Mouse (Mus musculus) kidney, postnatal 0 days (tissue): ENCODE data around the gene Olfr741. TPM values are rescaled to one million over a fixed set of nuclear protein-coding genes. Genes with fewer than 3 reads are reported as not detected.

Experiments used
- ATAC-seq: fragments of 200-750 bp; cut with Nextera tagmentation; replicated peaks from 2 replicates; pipeline ENCODE4 v1.8.0; 2017; ENCODE audit warnings: low read depth, moderate number of reproducible peaks, moderate TSS enrichment, moderate library complexity; ENCODE audit not compliant: low FRiP score
- DNase-seq: peaks from one replicate; pipeline ENCODE4 v3.0.0-alpha.2; 2016; ENCODE audit warnings: low spot score
- H3K27ac ChIP-seq: fragments of 300-500 bp; sonication (generic); 2 replicates; pipeline ENCODE4 v1.5.1; 2014; ENCODE audit warnings: mild to moderate bottlenecking
- H3K27me3 ChIP-seq: fragments of 300-500 bp; sonication (generic); 2 replicates; pipeline ENCODE4 v1.6.1; 2014; ENCODE audit warnings: low read length, mixed read lengths; ENCODE audit not compliant: insufficient read depth
- H3K36me3 ChIP-seq: fragments of 300-500 bp; sonication (generic); 2 replicates; pipeline ENCODE4 v1.6.1; 2014; ENCODE audit warnings: low read length, mixed read lengths; ENCODE audit not compliant: insufficient read depth
- H3K4me1 ChIP-seq: fragments of 300-500 bp; sonication (generic); replicated peaks from 2 replicates; pipeline ENCODE4 v1.6.1; 2014; ENCODE audit warnings: antibody characterized with exemption, low read length, mixed read lengths; ENCODE audit not compliant: insufficient read depth
- H3K4me2 ChIP-seq: fragments of 300-500 bp; sonication (generic); 2 replicates; pipeline ENCODE4 v1.6.1; 2014; ENCODE audit warnings: mild to moderate bottlenecking, low read length, moderate library complexity, mixed read lengths
- H3K4me3 ChIP-seq: fragments of 300-500 bp; sonication (generic); replicated peaks from 2 replicates; pipeline ENCODE4 v1.5.1; 2014; ENCODE audit warnings: low read depth, low read length
- H3K9ac ChIP-seq: fragments of 300-500 bp; sonication (generic); 2 replicates; pipeline ENCODE4 v1.6.1; 2014; ENCODE audit warnings: low read depth, low read length
- H3K9me3 ChIP-seq: fragments of 300-500 bp; sonication (generic); replicated peaks from 2 replicates; pipeline ENCODE4 v1.6.1; 2016; ENCODE audit warnings: low read length, inconsistent platforms, mixed read lengths
- CTCF ChIP-seq: IDR thresholded peaks from 2 replicates; pipeline ENCODE4 v1.5.1; 2016; ENCODE audit warnings: antibody characterized with exemption, low read depth, mild to moderate bottlenecking, moderate library complexity
- whole genome bisulfite sequencing: fragments of 180-500 bp; shearing (Covaris S2); extraction: QIAGEN DNeasy Blood & Tissue Kit; methylation state at CpG from one replicate; pipeline ENCODE4 v1.1.7; 2014; 5-methylcytosine and 5-hydroxymethylcytosine counted together
- polyA plus RNA-seq: library from polyadenylated mRNA; unstranded; fragments of >200 nt; fragmentation: Nextera tagmentation; extraction: Ambion mirVana; gene quantifications from 2 replicates; pipeline ENCODE4 v1.2.1, GENCODE M21; 2015

Gene Olfr741
- not detected in 2 replicates for polyA plus RNA-seq

GRCm38 (mm10) chr14:50472438-50472837 is at the start of gene Olfr741:
Gene Olfr741, plus strand, starts transcription at chr14:50472738.
- no peak for ATAC-seq
- TF ChIP-seq CTCF = no peak
- Histone ChIP-seq H3K9ac (no peak within 1 kb of the TSS), H3K36me3 (no peaks in the 10 kb centered on the region), H3K9me3 (no peaks in the 10 kb centered on the region), H3K4me2 (no peak within 1 kb of the TSS), H3K4me3 (no peak within 1 kb of the TSS), H3K4me1 (no peaks in the 10 kb centered on the region), H3K27me3 (no peaks in the 10 kb centered on the region), H3K27ac (no peak within 1 kb of the TSS)
- 63% methylated on average over 2 of the region's 2 CpGs for WGBS
- DNase-seq = no peak

DNA sequence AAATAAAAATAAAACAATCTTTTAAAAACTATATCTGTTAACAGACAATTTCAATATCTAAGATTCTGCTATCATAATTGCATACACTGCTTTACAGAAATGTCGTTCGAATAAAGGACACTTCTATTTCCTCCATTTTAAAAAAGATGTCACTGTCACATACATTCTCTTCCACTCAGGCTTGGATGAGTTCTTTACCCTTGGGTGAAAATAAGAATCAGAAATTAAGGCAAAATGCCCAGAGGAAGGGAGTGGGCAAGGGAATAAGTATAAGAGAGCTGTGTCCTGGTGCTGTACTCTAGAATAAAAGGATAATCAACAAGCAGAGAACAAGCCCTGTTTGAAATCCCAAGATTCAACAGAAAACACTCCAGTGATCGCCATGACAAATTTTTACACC is 27.3 kb upstream of the Olfr741 start, which contains the start of gene Olfr740:
TSS of gene Olfr740 (plus strand) at position 301 of the 400 bp plus-strand sequence.
- no peak within 1 kb of the TSS for H3K4me2 ChIP-seq
- no peak within 1 kb of the TSS for H3K9ac ChIP-seq
- no peaks in the 10 kb centered on the region for H3K27me3 ChIP-seq
- 81% methylated on average over 3 of the region's 3 CpGs for WGBS
- no peak for TF ChIP-seq CTCF
- no peak for DNase-seq
- H3K27ac ChIP-seq = no peak within 1 kb of the TSS
- ATAC-seq = no peak
- H3K4me3 ChIP-seq = no peak within 1 kb of the TSS
- no peaks in the 10 kb centered on the region for H3K4me1 ChIP-seq
- no peaks in the 10 kb centered on the region for H3K9me3 ChIP-seq
- H3K36me3 ChIP-seq = no peaks in the 10 kb centered on the region

GRCm38 (mm10) chr14:50478406-50478805 is 5.9 kb downstream of the Olfr741 start:
- no peak overlapping the region for H3K4me2 ChIP-seq
- H3K36me3 ChIP-seq = no peaks in the 10 kb centered on the region
- no peaks in the 10 kb centered on the region for H3K9me3 ChIP-seq
- ATAC-seq (no peak), DNase-seq (no peak)
- no peak overlapping the region for H3K9ac ChIP-seq
- H3K27ac ChIP-seq = no peak overlapping the region
- no peak overlapping the region for H3K4me3 ChIP-seq
- WGBS = 75% methylated on average over 2 of the region's 2 CpGs
- no peak for TF ChIP-seq CTCF
- no peaks in the 10 kb centered on the region for H3K4me1 ChIP-seq
- H3K27me3 ChIP-seq = no peaks in the 10 kb centered on the region

- 51% methylated on average over 2 of the region's 2 CpGs for WGBS
- ATAC-seq = no peak
- TF ChIP-seq CTCF = no peak
- Histone ChIP-seq H3K4me1 (no peaks in the 10 kb centered on the region), H3K27ac (no peak within 1 kb of the TSS), H3K27me3 (no peaks in the 10 kb centered on the region), H3K9me3 (no peaks in the 10 kb centered on the region), H3K4me3 (no peak within 1 kb of the TSS), H3K9ac (no peak within 1 kb of the TSS), H3K36me3 (no peaks in the 10 kb centered on the region), H3K4me2 (no peak within 1 kb of the TSS)
- DNase-seq = no peak
Observed at GRCm38 (mm10) chr14:50503300-50503699, 30.8 kb downstream of the Olfr741 start, which contains the start of gene Olfr742. Gene Olfr742, plus strand, starts transcription at chr14:50503600.

- no peak within 1 kb of the TSS for H3K4me2 ChIP-seq
- no peak within 1 kb of the TSS for H3K27ac ChIP-seq
- DNase-seq (no peak), ATAC-seq (no peak)
- H3K9me3 ChIP-seq = no peaks in the 10 kb centered on the region
- TF ChIP-seq CTCF = no peak
- H3K36me3 ChIP-seq = no peaks in the 10 kb centered on the region
- no peak within 1 kb of the TSS for H3K9ac ChIP-seq
- H3K4me1 ChIP-seq = no peaks in the 10 kb centered on the region
- no peak within 1 kb of the TSS for H3K4me3 ChIP-seq
- H3K27me3 ChIP-seq = no peaks in the 10 kb centered on the region
Observed at GRCm38 (mm10) chr14:50521539-50521938, 49.0 kb downstream of the Olfr741 start, which contains the start of gene Olfr743. Gene Olfr743, plus strand, starts transcription at chr14:50521839.

Other genes with a start within 250 kb of the Olfr741 start
- gene Olfr731, start 230.9 kb upstream of the Olfr741 start, polyA plus RNA-seq = not detected in 2 replicates
- gene Olfr732, start 188.5 kb upstream of the Olfr741 start, polyA plus RNA-seq = not detected in 2 replicates
- gene Olfr733, start 171.2 kb upstream of the Olfr741 start, polyA plus RNA-seq = not detected in 2 replicates
- not detected in 2 replicates for gene Olfr734, start 146.0 kb upstream of the Olfr741 start, polyA plus RNA-seq
- not detected in 2 replicates for gene Olfr735, start 123.9 kb upstream of the Olfr741 start, polyA plus RNA-seq
- gene Tlr11, start 114.8 kb upstream of the Olfr741 start, polyA plus RNA-seq = not detected in 2 replicates
- not detected in 2 replicates for gene Olfr736, start 91.6 kb upstream of the Olfr741 start, polyA plus RNA-seq
- not detected in 2 replicates for gene Olfr738, start 65.2 kb upstream of the Olfr741 start, polyA plus RNA-seq
- gene Olfr739, start 54.1 kb upstream of the Olfr741 start, polyA plus RNA-seq = not detected in 2 replicates
- gene Olfr740, start 27.2 kb upstream of the Olfr741 start, polyA plus RNA-seq = not detected in 2 replicates
- not detected in 2 replicates for gene Olfr742, start 30.9 kb downstream of the Olfr741 start, polyA plus RNA-seq
- gene Olfr743, start 49.1 kb downstream of the Olfr741 start, polyA plus RNA-seq = not detected in 2 replicates
- not detected in 2 replicates for gene Olfr744, start 142.1 kb downstream of the Olfr741 start, polyA plus RNA-seq
- gene Olfr745, start 166.7 kb downstream of the Olfr741 start, polyA plus RNA-seq = not detected in 2 replicates
- not detected in 2 replicates for gene Olfr746, start 174.3 kb downstream of the Olfr741 start, polyA plus RNA-seq
- not detected in 2 replicates for gene Olfr747, start 220.5 kb downstream of the Olfr741 start, polyA plus RNA-seq
- gene Olfr748, start 234.6 kb downstream of the Olfr741 start, polyA plus RNA-seq = not detected in 2 replicates